In the genomic region with DNA sequence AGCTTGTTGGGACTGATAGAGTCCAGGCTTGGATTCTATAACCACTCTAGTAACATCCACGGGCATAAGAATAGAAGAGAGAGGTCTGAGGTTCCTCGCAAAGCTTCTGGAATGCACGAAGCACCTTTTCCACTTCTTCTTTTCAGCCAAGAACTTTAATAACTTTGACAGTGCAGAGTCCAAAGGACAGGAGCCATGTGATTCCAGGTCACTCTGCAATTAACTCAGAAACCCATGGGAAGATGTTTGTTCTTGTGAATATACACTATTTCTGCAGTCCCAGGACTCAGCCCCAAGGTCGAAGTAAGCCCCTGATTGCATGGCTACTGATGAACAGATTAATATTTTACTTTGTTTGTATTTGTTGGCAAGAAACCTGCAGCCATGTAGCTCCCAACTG, we compare ENCODE assay signal across 19 mouse cellular contexts.
DNase-seq lines count a peak whose midpoint lies in the region; ATAC-seq and TF ChIP-seq lines count a peak whose summit lies in the region.
"Had no signal": no experiment of that assay in that cellular context is flagged by ENCODE, and none has a peak within 500 bp of the region (broad histone marks: within the 10 kb centered on the region; RNA-seq: fewer than 3 reads in every experiment).

No protein-coding gene starts in this region.

- no peak for TF ChIP-seq POLR2A in kidney, adult 2 months (IDR thresholded peaks at IDR 0.05; ENCODE audit: low read depth, low read length)

- peak overlapping the region; percentile 64; the same call in 1 of the 2 replicates for H3K27ac ChIP-seq in kidney, adult 2 months (ENCODE audit: insufficient read depth, low read depth, low read length)
- no peak overlapping the region for H3K27ac ChIP-seq in kidney, embryonic 15.5 days
- peak overlapping the region; percentile 59; the same call in 1 of the 2 replicates for H3K27ac ChIP-seq in intestine, embryonic 16.5 days (ENCODE audit: low read length)
- H3K27ac ChIP-seq: embryonic facial prominence, embryonic 13.5 days; forebrain, embryonic 12.5 days; hindbrain, embryonic 13.5 days had no signal

- ATAC-seq in kidney, embryonic 15.5 days (replicated peaks; ENCODE audit: low FRiP score), result no peak
- ATAC-seq in intestine, embryonic 16.5 days, result peak; percentile 92
- ATAC-seq: forebrain, postnatal 0 days had no signal

- H3K9ac ChIP-seq in kidney, embryonic 15.5 days, result no peak overlapping the region
- no peak overlapping the region for H3K9ac ChIP-seq in intestine, embryonic 16.5 days (ENCODE audit: low read depth, low read length)
- H3K9ac ChIP-seq: embryonic facial prominence, embryonic 13.5 days; forebrain, embryonic 12.5 days; forebrain, postnatal 0 days; hindbrain, embryonic 13.5 days had no signal

- H3K4me1 ChIP-seq in kidney, adult 2 months (ENCODE audit: control insufficient read depth, insufficient read depth, low read length), result peaks cover 10% of the 10 kb centered on the region
- H3K4me1 ChIP-seq in kidney, embryonic 15.5 days, result no peaks in the 10 kb centered on the region
- H3K4me1 ChIP-seq in intestine, embryonic 16.5 days (ENCODE audit: control insufficient read depth, insufficient read depth, low read length), result peaks cover 12% of the 10 kb centered on the region
- H3K4me1 ChIP-seq: embryonic facial prominence, embryonic 13.5 days; forebrain, embryonic 12.5 days; hindbrain, embryonic 13.5 days had no signal

- no peaks in the 10 kb centered on the region for H3K36me3 ChIP-seq in kidney, adult 2 months (ENCODE audit: control insufficient read depth, insufficient read depth, low read length)
- no peaks in the 10 kb centered on the region for H3K36me3 ChIP-seq in kidney, embryonic 15.5 days
- H3K36me3 ChIP-seq in intestine, embryonic 16.5 days (ENCODE audit: control insufficient read depth, insufficient read depth, low read length), result no peaks in the 10 kb centered on the region
- H3K36me3 ChIP-seq: embryonic facial prominence, embryonic 13.5 days; forebrain, embryonic 12.5 days; hindbrain, embryonic 13.5 days had no signal

- H3K9me3 ChIP-seq in kidney, embryonic 15.5 days (replicated peaks), result no peaks in the 10 kb centered on the region
- H3K9me3 ChIP-seq in intestine, embryonic 16.5 days (ENCODE audit: control insufficient read depth, low read length), result no peaks in the 10 kb centered on the region
- H3K9me3 ChIP-seq: embryonic facial prominence, embryonic 13.5 days; forebrain, embryonic 12.5 days; hindbrain, embryonic 13.5 days had no signal

- no peaks in the 10 kb centered on the region for H3K27me3 ChIP-seq in kidney, adult 2 months (replicated peaks; ENCODE audit: control insufficient read depth, insufficient read depth, low read length)
- no peaks in the 10 kb centered on the region for H3K27me3 ChIP-seq in kidney, embryonic 15.5 days
- no peaks in the 10 kb centered on the region for H3K27me3 ChIP-seq in intestine, embryonic 16.5 days (replicated peaks; ENCODE audit: control insufficient read depth, insufficient read depth, low read length)
- H3K27me3 ChIP-seq: embryonic facial prominence, embryonic 13.5 days; forebrain, embryonic 12.5 days; hindbrain, embryonic 13.5 days had no signal

- WGBS in kidney, adult 2 months, result 50% methylated on average over 4 of the region's 4 CpGs
- 76% methylated on average over 4 of the region's 4 CpGs for WGBS in kidney, embryonic 15.5 days
- WGBS in intestine, embryonic 16.5 days, result 61% methylated on average over 4 of the region's 4 CpGs

- no peak for TF ChIP-seq CTCF in kidney, adult 2 months (conservative IDR thresholded peaks at IDR 0.05; ENCODE audit: insufficient read depth, insufficient read length, low read depth, low read length)

- peak; percentile 92 for DNase-seq in kidney, adult 2 months
- DNase-seq in kidney, adult 9 months, result peak; percentile 92
- peak; percentile 73 to 83 for DNase-seq in kidney, postnatal 36 days
- no peak for DNase-seq in left cerebral cortex, postnatal 14 days (ENCODE audit: low spot score in 2 of 2)
- no peak for DNase-seq in testis, postnatal 10 days (ENCODE audit: low spot score)
- DNase-seq: adrenal gland, adult 2 months; adrenal gland, postnatal 25 days; cerebellum, adult 18-20 months; cerebellum, adult 9-11 months; cerebellum, postnatal 36 days; forebrain, postnatal 0 days; gastrocnemius, postnatal 25 days; heart, postnatal 10 days; heart, postnatal 4 days had no signal

- intact Hi-C loops in left cerebral cortex, postnatal 14 days (cut with DNase I), result no loop called here

- H3K4me2 ChIP-seq in kidney, embryonic 15.5 days, result no peak overlapping the region
- no peak overlapping the region for H3K4me2 ChIP-seq in intestine, embryonic 16.5 days (ENCODE audit: low read depth, low read length)
- H3K4me2 ChIP-seq: embryonic facial prominence, embryonic 13.5 days; forebrain, embryonic 12.5 days; hindbrain, embryonic 13.5 days had no signal

- H3K4me3 ChIP-seq in kidney, adult 2 months (ENCODE audit: insufficient read depth, low read depth, low read length), result no peak overlapping the region
- no peak overlapping the region for H3K4me3 ChIP-seq in kidney, embryonic 15.5 days (replicated peaks)
- H3K4me3 ChIP-seq in intestine, embryonic 16.5 days (ENCODE audit: low read length), result no peak overlapping the region
- H3K4me3 ChIP-seq: embryonic facial prominence, embryonic 13.5 days; forebrain, embryonic 12.5 days; hindbrain, embryonic 13.5 days had no signal

Comparison
In these comparisons a context has a peak if more than half of its experiments do, and no peak if none do; other contexts are left out.
1. DNase-seq: peak in kidney, adult 2 months (single experiment), kidney, adult 9 months (single experiment) and kidney, postnatal 36 days (2 of 2); none in left cerebral cortex, postnatal 14 days (0 of 2) and testis, postnatal 10 days (single experiment).